Comparison of ENCODE assay signal across 8 mouse cellular contexts in the genomic region with DNA sequence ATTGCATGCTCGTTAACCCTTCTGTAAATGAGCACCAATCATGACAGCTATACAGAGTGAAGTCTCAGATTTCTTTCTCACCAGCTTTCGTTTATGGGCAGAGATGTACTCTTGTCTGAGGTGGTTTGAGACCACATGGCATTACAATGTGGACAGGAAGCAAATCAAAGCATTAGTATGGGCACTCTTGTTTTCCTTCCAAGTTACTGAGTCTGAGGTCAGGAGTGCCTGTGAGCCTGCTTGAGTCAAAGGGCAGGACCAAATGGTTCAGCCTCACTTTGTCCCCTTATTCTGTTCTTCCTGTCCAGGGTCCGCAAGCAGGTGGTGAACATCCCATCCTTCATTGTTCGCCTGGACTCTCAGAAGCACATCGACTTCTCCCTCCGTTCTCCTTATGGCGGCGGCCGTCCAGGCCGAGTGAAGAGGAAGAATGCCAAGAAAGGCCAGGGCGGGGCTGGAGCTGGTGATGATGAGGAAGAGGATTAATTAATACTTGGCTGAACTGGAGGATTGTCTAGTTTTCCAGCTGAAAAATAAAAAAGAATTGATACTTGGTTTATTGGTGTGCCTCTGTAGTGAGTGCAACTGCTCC. TPM values are rescaled to one million over a fixed set of nuclear protein-coding genes. Genes with fewer than 3 reads are reported as not detected.
DNase-seq lines count a peak whose midpoint lies in the region; ATAC-seq and TF ChIP-seq lines count a peak whose summit lies in the region.

No protein-coding gene starts in this region.

- no peak for TF ChIP-seq CTCF in C2C12 (IDR thresholded peaks at IDR 0.05; ENCODE audit: control insufficient read depth, insufficient read depth, insufficient read length)
- no peak for TF ChIP-seq CTCF in lung, postnatal 0 days (IDR thresholded peaks at IDR 0.05)

- in situ Hi-C loops in ES-E14 (cut with MboI; ENCODE audit: low sequenced_read_pairs in 2 of 2, unreplicated experiment in 2 of 2), result no loop called here

- H3K4me2 ChIP-seq in heart, embryonic 16.5 days (ENCODE audit: low read depth, low read length), result peak overlapping the region; percentile 92
- peak overlapping the region; percentile 88; the same call in 1 of the 2 replicates for H3K4me2 ChIP-seq in lung, postnatal 0 days (replicated peaks; ENCODE audit: low read depth, low read length)

- 59% methylated on average over 11 of the region's 11 CpGs for WGBS in heart, embryonic 16.5 days
- WGBS in lung, postnatal 0 days, result 40% methylated on average over 11 of the region's 11 CpGs

- peak overlapping the region; percentile 95 for H3K9ac ChIP-seq in ES-E14 (ENCODE audit: insufficient read depth, low read depth, low read length, poor library complexity, severe bottlenecking)
- H3K9ac ChIP-seq in heart, embryonic 16.5 days (ENCODE audit: low read length), result peak overlapping the region; percentile 89
- no peak overlapping the region for H3K9ac ChIP-seq in lung, postnatal 0 days (replicated peaks; ENCODE audit: low read depth)

- H3K9me3 ChIP-seq in ES-E14 (ENCODE audit: control insufficient read depth, insufficient read depth, low read depth, low read length), result no peaks in the 10 kb centered on the region
- no peaks in the 10 kb centered on the region for H3K9me3 ChIP-seq in heart, embryonic 16.5 days (replicated peaks; ENCODE audit: control insufficient read depth, low read length)
- no peaks in the 10 kb centered on the region for H3K9me3 ChIP-seq in lung, postnatal 0 days (ENCODE audit: low read length)

- intact Hi-C loops in gastrocnemius, postnatal 36 days (cut with DNase I), result loop anchor here (10.0 kb wide), 1 partner anchor 428 kb away; a partner anchor contains a TSS
- intact Hi-C loops in left cerebral cortex, postnatal 25 days (cut with DNase I), result loop anchor here (5.0 kb wide), 1 partner anchor 721 kb away; no protein-coding TSS in a partner anchor

- H3K79me3 ChIP-seq in C2C12 (ENCODE audit: low read depth), result peaks cover 28% of the 10 kb centered on the region

- no peaks in the 10 kb centered on the region for H3K27me3 ChIP-seq in C2C12 (ENCODE audit: control insufficient read depth, insufficient read depth, insufficient read length)
- no peaks in the 10 kb centered on the region for H3K27me3 ChIP-seq in heart, embryonic 16.5 days (ENCODE audit: control insufficient read depth, insufficient read depth, low read length)
- H3K27me3 ChIP-seq in lung, postnatal 0 days (replicated peaks; ENCODE audit: insufficient read depth, low read length), result no peaks in the 10 kb centered on the region

- peak overlapping the region; percentile 99 for H3K4me3 ChIP-seq in C2C12 (ENCODE audit: insufficient read depth, poor library complexity, severe bottlenecking)
- peak overlapping the region; percentile 38 to 85; a peak in 3 of 4 replicates for H3K4me3 ChIP-seq in ES-E14 (ENCODE audit: insufficient read depth in 1 of 2, low read depth in 1 of 2, low read length in 2 of 2, poor library complexity in 1 of 2, severe bottlenecking in 1 of 2)
- H3K4me3 ChIP-seq in heart, embryonic 16.5 days (ENCODE audit: low read length), result peak overlapping the region; percentile 89
- 0 out of 2 replicates have a peak overlapping the region, but pooled peaks have one; percentile 8 for H3K4me3 ChIP-seq in lung, postnatal 0 days (ENCODE audit: low read depth, low read length)

- H3K27ac ChIP-seq in ES-E14 (ENCODE audit: insufficient read depth, low read depth, low read length, poor library complexity, severe bottlenecking), result peak overlapping the region; percentile 93; the same call in 1 of the 2 replicates
- H3K27ac ChIP-seq in heart, embryonic 16.5 days (ENCODE audit: low read length), result no peak overlapping the region; the same call in 1 of the 2 replicates
- no peak overlapping the region for H3K27ac ChIP-seq in lung, postnatal 0 days (ENCODE audit: low read length)

- peak overlapping the region; percentile 85 for H3ac ChIP-seq in C2C12 (ENCODE audit: control insufficient read depth, insufficient read length, low read depth)

- H3K36me3 ChIP-seq in C2C12 (ENCODE audit: control insufficient read depth, insufficient read depth) (peaks cover 35% of the 10 kb centered on the region), ES-E14 (ENCODE audit: control insufficient read depth, insufficient read depth, low read length, poor library complexity, severe bottlenecking) (peaks cover 32% of the 10 kb centered on the region)
- H3K36me3 ChIP-seq in heart, embryonic 16.5 days (ENCODE audit: control insufficient read depth, insufficient read depth), result peaks cover 24% of the 10 kb centered on the region
- peaks cover 9% of the 10 kb centered on the region; the same call in 1 of the 2 replicates for H3K36me3 ChIP-seq in lung, postnatal 0 days (ENCODE audit: insufficient read depth, low read length)

- no peak for TF ChIP-seq EP300 in lung, postnatal 0 days (IDR thresholded peaks at IDR 0.05)

- H3K79me2 ChIP-seq in C2C12 (ENCODE audit: control insufficient read depth, insufficient read depth), result peaks cover 35% of the 10 kb centered on the region

- no peak for ATAC-seq in heart, embryonic 16.5 days (replicated peaks; ENCODE audit: extremely low read depth, insufficient read depth, low FRiP score)
- ATAC-seq in lung, postnatal 0 days, result no peak

- DNase-seq in ES-E14 (ENCODE audit: low read depth, low spot score), result no peak
- no peak for DNase-seq in lung, postnatal 0 days (ENCODE audit: low spot score)
- DNase-seq in adrenal gland, postnatal 4 days (ENCODE audit: low spot score in 2 of 2), result no peak
- DNase-seq in testis, postnatal 14 days (ENCODE audit: low spot score), result no peak
- DNase-seq in gastrocnemius, postnatal 36 days, result no peak
- no peak for DNase-seq in left cerebral cortex, postnatal 25 days (ENCODE audit: low spot score in 2 of 2)

- H3K4me1 ChIP-seq in ES-E14 (ENCODE audit: control insufficient read depth in 2 of 2, insufficient read depth in 2 of 2, low read length in 2 of 2, poor library complexity in 1 of 2), result no peaks in the 10 kb centered on the region
- H3K4me1 ChIP-seq in heart, embryonic 16.5 days (ENCODE audit: control insufficient read depth, insufficient read depth, low read length), result peaks cover 20% of the 10 kb centered on the region
- H3K4me1 ChIP-seq in lung, postnatal 0 days (ENCODE audit: insufficient read depth, low read depth, low read length), result peaks cover 13% of the 10 kb centered on the region; the same call in 1 of the 2 replicates

TF ChIP-seq in C2C12, 6 proteins besides CTCF, POLR2A, EP300 and RAD21 (continues in another document):
- TF ChIP-seq MAX (IDR thresholded peaks at IDR 0.05) (no peak), CEBPB (IDR thresholded peaks at IDR 0.05; ENCODE audit: low read depth) (no peak), MYOD1 (IDR thresholded peaks at IDR 0.05; ENCODE audit: control insufficient read depth, insufficient read length, low read depth) (no peak), USF1 (IDR thresholded peaks at IDR 0.05; ENCODE audit: low read depth) (no peak), FOSL1 (IDR thresholded peaks at IDR 0.05; ENCODE audit: insufficient read depth, low read length, poor library complexity, severe bottlenecking) (no peak)

TF ChIP-seq in ES-E14, 5 proteins besides CTCF, POLR2A, EP300 and RAD21:
- no peak for TF ChIP-seq CHD2 (IDR thresholded peaks at IDR 0.05; ENCODE audit: low read depth, low read length)
- TF ChIP-seq HCFC1 (IDR thresholded peaks at IDR 0.05; ENCODE audit: borderline replicate concordance, insufficient read depth, low read length), result no peak
- TF ChIP-seq MAFK (IDR thresholded peaks at IDR 0.05; ENCODE audit: insufficient read depth, low read depth, low read length), result no peak
- no peak for TF ChIP-seq ZC3H11A (IDR thresholded peaks at IDR 0.05; ENCODE audit: borderline replicate concordance, low read depth, low read length)
- no peak for TF ChIP-seq ZNF384 (IDR thresholded peaks at IDR 0.05; ENCODE audit: low read depth, low read length)

RNA-seq across cellular contexts. Expression of a gene that starts 2.6 kb away (rescaled TPM):
- 3,200 TPM for polyA plus RNA-seq in C2C12 (2012; fragmentation: generic; extraction: Trizol)
- total RNA-seq in ES-E14 (2012; rRNA removed), result 2,173 and 2,308 TPM in 2 replicates
- polyA plus RNA-seq in heart, embryonic 16.5 days (2015; fragmentation: Nextera tagmentation; extraction: Ambion mirVana), result 814 and 845 TPM in 2 replicates
- 1,058 and 1,064 TPM in 2 replicates for polyA plus RNA-seq in lung, postnatal 0 days (2015; fragmentation: Nextera tagmentation; extraction: Ambion mirVana)
- total RNA-seq in adrenal gland, postnatal 4 days (2021), result 1,000 to 10,000 TPM; 1,269 to 1,279 TPM
- total RNA-seq in gastrocnemius, postnatal 36 days (2021), result 100 to 1,000 TPM; 353 to 420 TPM
- 100 to 1,000 TPM; 322 to 328 TPM for total RNA-seq in left cerebral cortex, postnatal 25 days (2021)

RNA-seq across cellular contexts. Expression of a gene that starts 13.1 kb away (rescaled TPM):
- 45.8 TPM for polyA plus RNA-seq in C2C12 (2012; fragmentation: generic; extraction: Trizol)
- total RNA-seq in ES-E14 (2012; rRNA removed), result 34.4 and 55.9 TPM in 2 replicates
- 35.8 and 37.8 TPM in 2 replicates for polyA plus RNA-seq in heart, embryonic 16.5 days (2015; fragmentation: Nextera tagmentation; extraction: Ambion mirVana)
- polyA plus RNA-seq in lung, postnatal 0 days (2015; fragmentation: Nextera tagmentation; extraction: Ambion mirVana), result 39.1 and 43.8 TPM in 2 replicates
- total RNA-seq in adrenal gland, postnatal 4 days (2021), result 10 to 100 TPM; 67.0 to 68.6 TPM
- 10 to 100 TPM in 1 of 2 experiments, 1 to 10 TPM in 1; 8.4 to 10.2 TPM for total RNA-seq in gastrocnemius, postnatal 36 days (2021)
- total RNA-seq in left cerebral cortex, postnatal 25 days (2021), result 100 to 1,000 TPM; 212 to 220 TPM

RNA-seq across cellular contexts. Expression of a gene that starts 13.8 kb away (rescaled TPM):
- not detected for polyA plus RNA-seq in C2C12 (2012; fragmentation: generic; extraction: Trizol)
- 0.09 TPM in 1 of 2 replicates, not detected in the other for total RNA-seq in ES-E14 (2012; rRNA removed)
- 0.76 and 1.3 TPM in 2 replicates for polyA plus RNA-seq in heart, embryonic 16.5 days (2015; fragmentation: Nextera tagmentation; extraction: Ambion mirVana)
- 4.7 and 5.3 TPM in 2 replicates for polyA plus RNA-seq in lung, postnatal 0 days (2015; fragmentation: Nextera tagmentation; extraction: Ambion mirVana)
- total RNA-seq in adrenal gland, postnatal 4 days (2021), result 1 to 10 TPM; 2.3 to 2.5 TPM
- under 1 TPM; 0.61 to 0.89 TPM for total RNA-seq in gastrocnemius, postnatal 36 days (2021)
- under 1 TPM; 0.18 to 0.21 TPM for total RNA-seq in left cerebral cortex, postnatal 25 days (2021)

RNA-seq across cellular contexts. Expression of a gene that starts 13.8 kb away (rescaled TPM):
- 215 TPM for polyA plus RNA-seq in C2C12 (2012; fragmentation: generic; extraction: Trizol)
- 79.0 and 90.2 TPM in 2 replicates for total RNA-seq in ES-E14 (2012; rRNA removed)
- 207 and 237 TPM in 2 replicates for polyA plus RNA-seq in heart, embryonic 16.5 days (2015; fragmentation: Nextera tagmentation; extraction: Ambion mirVana)
- polyA plus RNA-seq in lung, postnatal 0 days (2015; fragmentation: Nextera tagmentation; extraction: Ambion mirVana), result 155 and 158 TPM in 2 replicates
- total RNA-seq in adrenal gland, postnatal 4 days (2021), result 100 to 1,000 TPM; 136 to 145 TPM
- 10 to 100 TPM; 26.6 to 27.9 TPM for total RNA-seq in gastrocnemius, postnatal 36 days (2021)
- 10 to 100 TPM; 71.6 to 73.4 TPM for total RNA-seq in left cerebral cortex, postnatal 25 days (2021)

RNA-seq across cellular contexts. Expression of a gene that starts 29.1 kb away (rescaled TPM):
- polyA plus RNA-seq in C2C12 (2012; fragmentation: generic; extraction: Trizol), result 1.8 TPM
- 2.9 and 5.3 TPM in 2 replicates for total RNA-seq in ES-E14 (2012; rRNA removed)
- polyA plus RNA-seq in heart, embryonic 16.5 days (2015; fragmentation: Nextera tagmentation; extraction: Ambion mirVana), result 7.0 and 7.3 TPM in 2 replicates
- polyA plus RNA-seq in lung, postnatal 0 days (2015; fragmentation: Nextera tagmentation; extraction: Ambion mirVana), result 60.3 and 69.0 TPM in 2 replicates
- total RNA-seq in adrenal gland, postnatal 4 days (2021), result 10 to 100 TPM; 11.4 to 17.7 TPM
- under 1 TPM; 0.43 to 0.94 TPM for total RNA-seq in gastrocnemius, postnatal 36 days (2021)
- 1 to 10 TPM; 6.5 to 7.1 TPM for total RNA-seq in left cerebral cortex, postnatal 25 days (2021)

Comparison
In these comparisons a context has a peak if more than half of its experiments do, and no peak if none do; other contexts are left out.
1. H3K4me3 ChIP-seq: peak in every context shown above with its lines; median percentile 99 in C2C12; 89 in heart, embryonic 16.5 days; 62 in ES-E14; 8 in lung, postnatal 0 days.